10 mouse cellular contexts compared by ENCODE assay signal in genomic region chr11:19992341-19993281, GRCm38 (mm10).
DNase-seq lines count a peak whose midpoint lies in the region; ATAC-seq and TF ChIP-seq lines count a peak whose summit lies in the region.
"Had no signal": no experiment of that assay in that cellular context is flagged by ENCODE, and none has a peak within 500 bp of the region (broad histone marks: within the 10 kb centered on the region; RNA-seq: fewer than 3 reads in every experiment).

No protein-coding gene starts in this region.

- H3K9me3 ChIP-seq in kidney, embryonic 15.5 days (replicated peaks) = no peaks in the 10 kb centered on the region
- no peaks in the 10 kb centered on the region for H3K9me3 ChIP-seq in stomach, embryonic 15.5 days
- H3K9me3 ChIP-seq: neural tube, embryonic 12.5 days had no signal

- H3K4me2 ChIP-seq in kidney, embryonic 15.5 days = no peak overlapping the region
- H3K4me2 ChIP-seq in stomach, embryonic 15.5 days = no peak overlapping the region
- H3K4me2 ChIP-seq: neural tube, embryonic 12.5 days had no signal

- H3K4me1 ChIP-seq in liver, adult 2 months (ENCODE audit: control insufficient read depth, insufficient read depth, low read length) = peaks cover 24% of the 10 kb centered on the region
- peaks cover 36% of the 10 kb centered on the region for H3K4me1 ChIP-seq in bone marrow macrophage, adult 2 months (ENCODE audit: control insufficient read depth, insufficient read depth, low read length)
- H3K4me1 ChIP-seq in kidney, embryonic 15.5 days = peaks cover 89% of the 10 kb centered on the region
- peaks cover 40% of the 10 kb centered on the region for H3K4me1 ChIP-seq in stomach, embryonic 15.5 days
- H3K4me1 ChIP-seq in heart, adult 2 months (ENCODE audit: control insufficient read depth, insufficient read depth, low read length) = peaks cover 18% of the 10 kb centered on the region

- 0 out of 2 replicates have a peak, but pooled peaks have one; percentile 20 for ATAC-seq in kidney, embryonic 15.5 days (replicated peaks; ENCODE audit: low FRiP score)
- peak; percentile 24; the same call in 1 of the 2 replicates for ATAC-seq in stomach, embryonic 15.5 days (ENCODE audit: insufficient read depth, low FRiP score, low read depth)
- no peak for ATAC-seq in monocyte, adult 5-6 weeks (replicated peaks; ENCODE audit: insufficient number of reproducible peaks, low FRiP score, low TSS enrichment, poor library complexity, severe bottlenecking)

- H3K9ac ChIP-seq in liver, adult 2 months (ENCODE audit: low read depth, low read length) = peak overlapping the region; percentile 4; the same call in 1 of the 2 replicates
- H3K9ac ChIP-seq in kidney, embryonic 15.5 days = no peak overlapping the region
- no peak overlapping the region for H3K9ac ChIP-seq in stomach, embryonic 15.5 days
- H3K9ac ChIP-seq in heart, adult 2 months (ENCODE audit: low read depth, low read length) = no peak overlapping the region
- H3K9ac ChIP-seq: neural tube, embryonic 12.5 days had no signal

- 37% methylated on average over 15 of the region's 15 CpGs for WGBS in liver, adult 2 months
- 50% methylated on average over 14 of the region's 15 CpGs for whole genome bisulfite sequencing in kidney, embryonic 15.5 days
- WGBS in stomach, embryonic 15.5 days = 47% methylated on average over 15 of the region's 15 CpGs
- 62% methylated on average over 12 of the region's 15 CpGs for WGBS in heart, adult 2 months

- no peaks in the 10 kb centered on the region for H3K36me3 ChIP-seq in liver, adult 2 months (ENCODE audit: control insufficient read depth, insufficient read depth, low read length)
- H3K36me3 ChIP-seq in kidney, embryonic 15.5 days = no peaks in the 10 kb centered on the region
- H3K36me3 ChIP-seq in stomach, embryonic 15.5 days = no peaks in the 10 kb centered on the region
- H3K36me3 ChIP-seq in heart, adult 2 months (ENCODE audit: control insufficient read depth, insufficient read depth, low read length) = peaks cover 4% of the 10 kb centered on the region
- H3K36me3 ChIP-seq: neural tube, embryonic 12.5 days had no signal

- peak overlapping the region; percentile 61 for H3K27ac ChIP-seq in liver, adult 2 months (replicated peaks; ENCODE audit: insufficient read depth, low read depth, low read length)
- peak overlapping the region; percentile 4; the same call in 1 of the 2 replicates for H3K27ac ChIP-seq in bone marrow macrophage, adult 2 months (ENCODE audit: insufficient read depth, low read depth, low read length)
- peak overlapping the region; percentile 72 for H3K27ac ChIP-seq in kidney, embryonic 15.5 days
- H3K27ac ChIP-seq in stomach, embryonic 15.5 days = peak overlapping the region; percentile 80
- no peak overlapping the region for H3K27ac ChIP-seq in heart, adult 2 months
- H3K27ac ChIP-seq: neural tube, embryonic 12.5 days had no signal

- intact Hi-C loops in heart, adult 2 months (cut with DNase I) = no loop called here
- intact Hi-C loops in left cerebral cortex, postnatal 4 days (cut with DNase I) = no loop called here

- no peak overlapping the region for H3K4me3 ChIP-seq in liver, adult 2 months (ENCODE audit: insufficient read depth, low read depth, low read length)
- H3K4me3 ChIP-seq in bone marrow macrophage, adult 2 months (ENCODE audit: insufficient read depth, low read length) = 0 out of 2 replicates have a peak overlapping the region, but pooled peaks have one; percentile 3
- H3K4me3 ChIP-seq in kidney, embryonic 15.5 days (replicated peaks) = no peak overlapping the region
- H3K4me3 ChIP-seq in stomach, embryonic 15.5 days (replicated peaks) = no peak overlapping the region
- no peak overlapping the region for H3K4me3 ChIP-seq in heart, adult 2 months
- H3K4me3 ChIP-seq: erythroblast, embryonic 14.5 days; neural tube, embryonic 12.5 days had no signal

- no peak for TF ChIP-seq CTCF in liver, adult 2 months (IDR thresholded peaks at IDR 0.05; ENCODE audit: low read depth, low read length)
- TF ChIP-seq CTCF in bone marrow macrophage, adult 2 months (IDR thresholded peaks at IDR 0.05; ENCODE audit: low read depth, low read length) = no peak
- no peak for TF ChIP-seq CTCF in heart, adult 2 months (IDR thresholded peaks at IDR 0.05)

- TF ChIP-seq EP300 in heart, adult 2 months (IDR thresholded peaks at IDR 0.05; ENCODE audit: insufficient read depth, low read depth, low read length) = no peak

- TF ChIP-seq POLR2A in liver, adult 2 months (IDR thresholded peaks at IDR 0.05; ENCODE audit: extremely low read depth, insufficient read depth, low read length) = no peak
- no peak for TF ChIP-seq POLR2A in bone marrow macrophage, adult 2 months (IDR thresholded peaks at IDR 0.05; ENCODE audit: borderline replicate concordance, low read depth, low read length)
- no peak for TF ChIP-seq POLR2A in heart, adult 2 months (IDR thresholded peaks at IDR 0.05; ENCODE audit: insufficient read depth, low read depth, low read length)

- DNase-seq in liver, adult 2 months (ENCODE audit: extremely low read depth, low read depth, low spot score) = peak; percentile 97
- no peak for DNase-seq in liver
- no peak for DNase-seq in heart, adult 2 months
- no peak for DNase-seq in left cerebral cortex, postnatal 4 days

- peaks cover 21% of the 10 kb centered on the region for H3K79me2 ChIP-seq in liver, adult 2 months (ENCODE audit: control insufficient read depth, insufficient read depth, low read length)
- H3K79me2 ChIP-seq in heart, adult 2 months (replicated peaks; ENCODE audit: control insufficient read depth, insufficient read depth, low read length) = peaks cover 5% of the 10 kb centered on the region

- no peaks in the 10 kb centered on the region for H3K27me3 ChIP-seq in liver, adult 2 months (ENCODE audit: control insufficient read depth, insufficient read depth, low read length)
- H3K27me3 ChIP-seq in kidney, embryonic 15.5 days = no peaks in the 10 kb centered on the region
- H3K27me3 ChIP-seq in stomach, embryonic 15.5 days (replicated peaks) = no peaks in the 10 kb centered on the region
- no peaks in the 10 kb centered on the region for H3K27me3 ChIP-seq in heart, adult 2 months (ENCODE audit: control insufficient read depth, insufficient read depth, low read length)
- H3K27me3 ChIP-seq: neural tube, embryonic 12.5 days had no signal
